Mouse (Mus musculus) cerebellum, adult 9-10 months (tissue): ENCODE measurements around the gene Gjc2.

Experiments used
- DNase-seq: peaks from one replicate; pipeline ENCODE4 v3.0.0; 2022

Gjc2 gene

DNA sequence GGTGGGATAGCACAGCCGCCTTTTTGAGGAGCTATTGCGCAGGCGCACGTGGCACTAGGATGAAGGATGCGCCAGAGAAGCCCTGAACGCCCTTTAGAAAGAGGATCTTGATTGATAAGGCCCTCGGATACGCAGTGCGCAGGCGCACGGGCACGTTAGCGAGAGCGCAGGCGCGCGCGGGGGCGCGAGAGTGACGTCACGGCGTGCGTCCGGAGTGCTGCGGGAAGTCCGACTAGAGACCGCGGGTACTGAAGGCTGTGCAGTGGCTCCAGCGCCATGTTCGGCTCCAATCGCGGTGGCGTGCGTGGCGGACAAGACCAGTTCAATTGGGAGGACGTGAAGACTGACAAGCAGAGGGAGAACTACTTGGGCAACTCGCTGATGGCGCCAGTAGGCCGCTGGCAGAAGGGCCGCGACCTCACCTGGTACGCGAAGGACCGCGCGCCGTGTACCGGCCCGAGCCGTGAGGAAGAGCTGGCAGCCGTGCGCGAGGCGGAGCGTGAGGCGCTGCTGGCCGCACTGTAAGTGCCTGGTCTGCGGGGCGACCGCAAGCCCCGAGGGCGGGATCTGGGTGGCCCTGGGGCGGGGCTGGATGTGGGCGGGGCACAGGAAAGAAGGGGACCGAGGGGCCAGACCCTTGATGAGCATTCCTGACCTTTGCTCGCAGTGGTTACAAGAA lies 25.3 kb upstream of the Gjc2 start, which contains the start of gene 2310033P09Rik:
2310033P09Rik (plus strand) TSS at position 169 of the 679 bp plus-strand sequence.
- peak; percentile 94 for DNase-seq

DNA sequence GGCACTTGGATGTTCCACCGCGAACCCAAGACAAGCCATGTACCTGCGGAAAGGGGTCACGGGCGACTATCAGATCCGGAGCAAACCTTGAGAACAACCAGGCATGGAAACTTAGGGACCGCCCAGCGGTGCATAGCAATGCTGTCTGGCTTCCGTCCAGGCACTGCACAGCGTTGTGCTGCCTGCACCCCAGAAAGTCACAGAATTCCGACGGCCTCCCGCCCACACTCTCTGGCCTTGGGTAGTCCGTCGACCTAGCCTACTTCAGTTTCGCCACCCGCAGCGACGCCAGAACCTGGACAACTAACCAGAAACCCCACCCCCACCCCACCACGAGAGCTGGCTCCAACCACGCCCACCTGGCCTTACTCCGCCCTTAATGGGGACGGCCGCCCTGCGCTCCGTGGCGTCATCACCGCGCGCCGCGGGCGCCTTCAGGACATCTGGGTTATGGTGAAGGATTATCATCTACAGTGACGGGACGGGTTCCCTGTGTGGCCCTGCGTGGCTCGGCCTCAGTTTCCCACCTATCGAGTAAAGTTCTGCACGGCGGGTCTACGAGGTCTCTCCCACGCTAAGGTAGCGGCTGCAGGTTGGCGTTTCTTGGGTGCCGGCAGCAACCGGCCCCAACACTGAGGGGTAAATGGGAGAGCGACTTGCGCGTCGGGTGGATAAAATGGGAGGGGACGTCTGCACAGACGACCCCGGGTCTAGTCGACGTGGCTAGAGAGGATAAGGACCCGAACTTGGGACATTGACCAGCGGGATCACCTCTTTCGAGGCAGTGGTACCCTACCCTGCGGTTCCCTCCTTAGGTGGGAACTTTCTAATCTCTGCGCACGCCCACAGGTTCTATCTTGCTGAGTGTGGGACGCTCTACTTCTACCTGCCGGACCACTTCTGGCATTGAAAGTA lies 19.3 kb upstream of the Gjc2 start, which contains the start of gene Mrpl55:
Mrpl55 (plus strand) TSS at position 406 of the 915 bp plus-strand sequence.
- DNase-seq, result peak; percentile 89

DNA sequence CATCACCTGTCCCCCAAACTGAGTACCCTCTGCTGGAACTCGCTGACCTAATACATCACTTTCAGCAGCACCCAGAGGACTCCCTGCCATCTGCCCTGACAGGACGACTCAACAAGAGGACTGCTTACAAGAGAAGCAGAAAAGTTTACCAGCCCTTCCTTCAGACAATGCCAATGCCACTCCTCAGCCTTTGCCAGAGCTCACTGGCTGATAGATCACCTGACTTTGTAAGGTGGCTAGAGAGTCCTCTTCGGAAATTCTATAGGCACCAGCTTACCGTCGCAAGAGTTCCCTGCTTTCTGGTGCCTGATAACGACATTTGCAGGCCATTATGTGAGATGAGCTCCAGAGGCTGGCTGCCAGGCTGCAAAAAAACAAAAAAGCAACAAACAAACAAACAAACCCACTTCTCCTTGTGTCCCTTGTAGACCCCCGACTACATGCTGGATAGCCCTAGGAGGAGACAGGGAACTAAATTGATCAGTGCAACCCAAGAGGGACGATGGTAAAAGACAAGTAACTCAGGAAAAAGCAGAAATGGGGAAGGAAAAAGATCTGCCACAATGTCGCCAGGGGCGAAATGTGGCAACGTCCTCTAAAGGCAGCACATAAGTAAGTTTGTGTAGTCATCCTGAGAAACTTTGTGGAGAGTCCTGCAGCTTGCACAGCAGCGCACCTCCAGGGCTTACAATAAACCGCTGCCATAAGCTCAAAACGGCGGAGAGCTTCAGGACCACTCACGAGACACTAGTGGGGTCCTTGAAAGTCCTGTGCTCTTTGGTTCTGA lies 18.4 kb upstream of the Gjc2 start:
- DNase-seq, result no peak

DNA sequence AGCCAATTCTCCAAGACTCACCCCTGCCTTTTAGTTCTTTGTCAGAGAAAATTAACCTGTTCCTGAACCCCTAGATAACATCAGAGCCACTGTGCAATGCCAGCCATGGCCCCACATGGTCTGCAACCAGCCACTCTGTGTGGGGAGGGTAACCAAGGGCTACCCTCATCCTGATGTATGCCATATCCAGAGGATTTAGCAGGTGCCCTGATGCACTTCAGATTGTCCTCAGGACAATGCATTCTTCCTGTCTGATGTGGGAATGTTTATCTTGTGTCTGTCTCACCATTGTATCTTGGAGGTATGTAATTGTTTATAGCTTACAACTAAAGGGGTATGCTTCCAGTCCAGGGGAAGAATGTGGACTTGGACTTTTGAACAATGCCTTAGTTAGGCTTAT lies 13.2 kb upstream of the Gjc2 start:
- peak; percentile 3 for DNase-seq

DNA sequence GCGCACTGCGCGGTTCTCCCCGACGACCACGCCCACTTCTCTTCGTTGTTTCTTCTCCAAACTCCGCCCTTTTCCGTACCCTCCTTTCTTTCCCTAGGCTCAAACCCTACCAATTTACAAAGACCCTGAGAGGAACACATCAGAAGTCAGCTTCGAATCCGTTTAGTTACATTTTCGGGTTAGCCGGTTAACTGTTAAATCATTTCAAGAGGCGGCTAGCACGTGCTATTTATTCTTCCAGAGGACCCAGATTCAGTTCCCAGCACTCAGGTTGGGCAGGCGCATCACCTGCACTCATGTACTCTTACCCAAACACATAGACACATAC lies 9.0 kb upstream of the Gjc2 start, which contains the start of gene Guk1:
Guk1 (minus strand) TSS at position 154 of the 328 bp plus-strand sequence.
- DNase-seq, result no peak

DNA sequence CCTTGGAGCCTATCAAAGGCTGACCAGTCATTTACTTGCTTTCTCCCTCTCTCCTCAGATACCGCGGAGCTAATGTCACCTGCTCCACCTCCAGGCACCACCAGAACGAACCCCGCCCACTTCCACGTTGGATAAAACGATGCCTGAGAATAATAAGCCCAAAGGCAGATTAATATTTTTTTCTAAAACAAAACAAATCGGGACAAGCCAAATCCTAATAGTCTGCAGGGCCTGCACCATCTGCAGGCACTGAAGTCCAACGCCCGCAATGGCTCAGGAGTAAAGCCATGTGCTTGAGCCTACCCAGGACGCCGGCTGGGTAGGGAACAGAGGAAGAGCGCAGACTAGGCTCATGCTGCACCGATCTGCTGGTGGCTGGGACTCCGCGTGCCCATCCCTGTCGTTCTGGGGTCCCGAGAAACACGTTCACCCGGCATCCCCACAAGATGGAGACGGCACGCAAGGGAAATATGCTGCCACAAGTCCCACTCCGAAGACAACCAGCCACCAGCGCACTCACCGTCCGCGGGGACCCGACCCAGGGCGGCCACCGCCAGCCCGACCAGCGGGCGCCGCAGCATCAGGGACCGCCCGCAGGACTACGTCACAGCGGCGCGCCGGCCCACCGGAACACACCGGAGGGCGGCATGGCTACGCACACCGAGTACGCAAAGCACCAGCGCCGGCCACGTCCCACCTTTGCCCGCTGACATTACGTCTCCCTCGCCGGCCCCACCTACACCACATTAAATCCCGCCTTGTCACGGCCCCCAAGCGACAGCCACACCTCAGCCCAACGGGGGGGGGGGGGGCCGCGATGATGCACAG lies 8.4 kb upstream of the Gjc2 start:
- DNase-seq, result peak; percentile 89

DNA sequence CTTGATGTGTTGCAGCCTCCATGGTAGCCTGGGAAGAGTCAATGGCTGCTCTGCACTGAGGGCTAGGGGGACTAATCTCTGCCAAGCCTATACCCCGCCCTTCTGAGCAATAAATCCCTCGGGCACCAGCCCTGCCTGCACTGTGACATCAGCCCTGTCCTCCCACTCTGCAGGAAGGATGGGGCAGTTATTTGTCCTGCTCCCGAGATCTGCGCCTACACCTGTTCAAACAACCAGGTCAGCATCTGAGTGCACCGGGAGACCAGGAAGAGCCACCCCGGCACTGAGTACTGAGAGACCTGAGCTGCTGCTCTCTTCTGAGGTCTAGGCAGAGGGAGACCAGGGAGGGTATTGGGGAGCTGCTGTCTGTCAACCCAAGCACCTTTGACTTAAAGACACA lies 4.7 kb upstream of the Gjc2 start:
- no peak for DNase-seq

DNA sequence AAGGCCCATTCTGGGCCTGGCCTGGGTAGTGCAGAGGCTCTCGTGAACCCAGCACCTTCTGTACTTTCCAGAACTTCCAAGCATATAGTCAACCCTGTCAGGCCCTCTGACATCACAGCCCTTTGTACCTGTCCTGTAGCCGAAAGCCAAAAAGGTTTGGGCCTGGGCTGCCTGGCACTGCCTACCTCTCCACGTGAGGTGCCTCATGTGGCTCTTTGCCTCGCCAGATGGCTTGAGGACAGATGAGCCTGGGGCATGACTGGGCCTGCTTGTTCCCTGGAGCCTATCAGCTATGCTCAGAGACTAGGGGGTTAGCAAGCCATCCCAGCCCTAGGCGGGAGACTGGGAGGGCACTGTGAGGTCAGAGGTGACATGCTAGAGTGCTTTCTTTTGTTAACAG lies 2.5 kb upstream of the Gjc2 start:
- DNase-seq, result no peak

DNA sequence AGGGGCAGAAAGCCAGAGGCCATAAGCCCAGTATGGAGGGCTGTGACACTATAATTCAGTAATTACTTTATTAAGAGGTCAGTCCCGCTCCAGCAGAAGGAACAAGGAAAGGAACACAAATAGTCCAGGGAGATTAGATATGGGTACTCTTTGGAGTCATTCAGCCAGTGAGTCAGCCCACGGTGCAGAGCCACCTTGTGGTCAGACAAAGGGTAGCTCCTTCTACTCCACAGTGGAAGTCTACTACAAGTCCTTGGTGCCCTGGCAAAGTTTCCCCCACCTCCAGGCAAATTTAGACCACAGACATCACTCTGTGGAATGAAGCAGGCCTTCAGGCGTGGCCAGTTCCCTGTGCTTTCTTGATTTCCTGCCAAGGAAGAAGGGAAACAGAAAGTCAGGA lies 808 bp upstream of the Gjc2 start:
- DNase-seq, result peak; percentile 57

DNA sequence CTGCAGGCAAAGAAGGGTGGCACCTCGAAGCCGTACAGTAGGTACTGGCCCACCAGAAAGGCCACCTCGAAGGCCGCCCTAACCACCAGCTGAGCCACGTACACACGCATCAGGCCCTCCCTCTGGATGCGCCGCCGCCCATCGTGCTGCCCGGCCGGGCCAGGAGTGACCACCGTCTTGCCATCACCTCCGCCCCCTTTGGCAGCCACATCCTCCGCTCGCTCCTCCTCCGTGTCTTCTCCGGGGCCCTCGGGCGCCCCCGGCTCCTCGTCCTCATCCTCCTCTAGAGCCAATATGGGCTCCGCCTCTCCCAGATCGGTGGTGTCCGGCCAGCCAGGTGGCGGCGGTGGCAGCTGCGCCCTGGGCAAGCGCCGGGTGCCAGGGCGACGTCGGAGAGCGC lies 6.1 kb downstream of the Gjc2 start:
- no peak for DNase-seq

DNA sequence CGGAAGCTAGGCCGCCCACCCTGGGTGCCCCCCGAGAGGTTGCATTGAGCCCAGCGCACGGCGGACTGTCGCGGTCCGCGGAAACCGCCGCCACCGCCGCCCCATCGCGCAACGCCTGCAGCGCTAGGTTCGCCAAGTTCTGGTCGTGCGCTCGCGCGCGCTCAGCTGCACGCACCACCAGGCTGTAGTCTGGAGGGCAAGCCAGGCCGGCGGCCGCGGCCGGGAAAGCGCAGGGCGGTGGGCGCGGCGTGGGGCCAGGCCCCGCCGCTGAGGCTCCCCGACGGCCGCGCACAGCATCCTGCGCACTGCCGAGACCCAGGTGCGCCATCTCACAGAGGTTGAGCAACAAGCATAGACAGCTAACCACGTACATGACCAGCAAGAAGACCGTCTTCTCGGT lies 6.5 kb downstream of the Gjc2 start:
- DNase-seq, result no peak

DNA sequence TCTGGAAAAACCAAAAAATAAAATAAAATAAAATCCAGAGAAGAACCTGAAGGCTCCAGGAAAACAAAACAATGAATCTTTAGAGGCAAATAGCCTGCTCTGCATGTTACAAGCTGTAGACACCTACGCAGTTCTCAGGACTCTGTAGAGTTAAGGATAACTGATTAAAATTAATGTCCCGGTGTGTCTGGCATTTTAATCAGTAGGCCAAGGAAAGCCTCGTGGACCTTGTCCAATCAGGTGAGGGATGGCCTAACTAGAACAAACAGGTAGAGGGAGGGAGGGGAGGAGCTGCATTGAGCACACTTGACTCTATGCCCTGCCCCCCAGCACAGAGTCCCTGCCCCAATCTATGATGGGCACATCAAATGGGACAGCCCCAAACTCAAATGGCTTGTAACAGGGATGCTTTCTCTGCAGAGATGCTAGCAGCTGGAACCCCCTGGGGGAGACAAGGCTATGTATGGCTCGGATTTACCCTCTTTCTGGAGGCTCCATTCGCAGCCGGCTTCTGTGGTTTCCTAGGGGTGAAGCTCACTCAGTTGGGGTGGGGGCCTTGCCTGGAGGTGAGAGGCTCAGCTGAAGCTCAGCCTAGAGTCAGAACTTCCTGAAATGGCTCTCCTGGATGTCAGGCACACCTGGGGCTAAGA lies 8.7 kb downstream of the Gjc2 start:
- DNase-seq, result no peak

DNA sequence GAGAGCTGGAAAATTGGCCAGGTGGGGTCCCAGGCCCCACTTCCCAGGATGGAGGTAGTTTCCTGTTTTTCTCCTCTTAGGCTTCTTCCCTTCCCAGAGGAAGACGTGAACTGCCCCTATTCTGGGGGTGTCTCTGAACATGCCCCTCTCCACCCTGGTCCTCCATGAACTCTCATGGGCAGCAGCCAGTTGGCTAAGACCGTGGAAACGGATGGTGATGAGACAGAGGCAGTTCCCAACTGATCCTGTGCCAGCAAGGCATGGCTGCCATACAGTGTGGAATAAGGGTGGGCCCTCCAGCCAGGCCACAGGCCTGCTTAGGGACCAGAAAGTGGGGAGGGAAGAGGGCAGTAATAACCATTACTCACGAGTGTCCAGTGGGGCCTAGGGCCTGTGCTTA lies 12.5 kb downstream of the Gjc2 start:
- DNase-seq, result no peak

DNA sequence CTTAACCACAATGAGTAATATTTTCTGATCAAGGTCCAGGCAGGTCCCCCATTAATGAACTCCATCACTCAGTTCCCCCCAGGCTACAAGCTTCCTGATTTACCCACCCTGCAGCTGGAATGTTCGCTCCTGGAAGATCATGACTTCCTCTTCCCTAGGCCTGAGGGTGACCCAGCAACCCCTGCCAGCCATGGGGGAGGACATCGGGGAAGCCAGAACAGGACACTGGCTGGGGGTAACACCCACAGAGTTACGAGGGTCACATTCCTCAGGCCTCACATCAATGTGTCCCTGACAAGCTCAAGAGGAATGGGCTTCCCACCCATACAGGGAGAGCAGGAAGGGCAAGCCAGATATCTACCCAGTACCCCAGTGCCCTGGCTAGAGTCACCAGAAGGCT lies 13.2 kb downstream of the Gjc2 start:
- DNase-seq, result no peak

DNA sequence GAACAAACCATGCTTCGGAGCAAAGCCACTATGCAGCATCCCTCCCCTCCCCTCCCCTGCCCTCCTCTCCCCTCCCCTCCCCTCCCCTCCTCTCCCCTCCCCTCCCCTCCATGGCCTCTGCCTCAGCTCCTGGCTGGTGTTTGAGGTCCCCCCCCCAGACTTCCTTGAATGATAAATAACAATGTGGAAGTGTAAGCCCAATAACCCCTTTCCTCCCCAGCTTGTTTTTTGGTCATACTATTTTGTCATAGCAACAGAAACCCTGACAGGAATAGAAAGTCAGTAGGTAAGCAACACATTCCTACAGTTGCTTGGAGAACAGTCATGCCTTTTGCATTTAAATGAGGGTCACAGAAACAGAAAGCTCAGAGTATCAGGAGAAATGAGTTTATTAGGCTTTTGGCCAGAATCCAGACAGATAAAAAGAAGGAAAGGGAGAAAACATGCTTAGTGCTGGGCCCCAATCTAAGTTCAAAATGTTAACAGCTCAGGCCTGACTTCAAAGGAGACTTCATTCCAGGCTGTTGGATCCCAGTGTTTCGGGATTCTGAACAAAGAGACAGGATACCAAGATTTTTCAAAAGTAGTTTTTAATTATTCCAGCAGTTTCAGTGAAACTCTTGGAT lies 17.3 kb downstream of the Gjc2 start:
- no peak for DNase-seq

DNA sequence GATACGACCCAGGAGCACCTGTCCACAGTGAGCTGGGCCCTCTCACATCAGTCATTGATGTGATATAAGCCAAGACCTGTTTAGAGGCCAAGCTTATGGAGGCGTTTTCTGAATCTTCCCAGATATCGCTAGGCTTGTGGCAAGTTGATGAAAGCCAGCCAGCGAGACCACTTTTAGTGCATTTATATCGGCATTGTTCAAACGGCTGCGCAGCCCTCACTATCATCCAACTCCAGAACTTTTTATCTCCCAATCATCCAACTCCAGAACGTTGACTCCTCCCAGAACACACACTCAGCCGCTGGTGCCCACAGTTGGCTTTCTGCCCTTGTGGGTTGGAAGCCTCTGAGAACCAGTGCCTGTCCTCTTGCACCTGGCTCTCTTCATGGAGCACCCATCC lies 18.6 kb downstream of the Gjc2 start:
- DNase-seq, result no peak

DNA sequence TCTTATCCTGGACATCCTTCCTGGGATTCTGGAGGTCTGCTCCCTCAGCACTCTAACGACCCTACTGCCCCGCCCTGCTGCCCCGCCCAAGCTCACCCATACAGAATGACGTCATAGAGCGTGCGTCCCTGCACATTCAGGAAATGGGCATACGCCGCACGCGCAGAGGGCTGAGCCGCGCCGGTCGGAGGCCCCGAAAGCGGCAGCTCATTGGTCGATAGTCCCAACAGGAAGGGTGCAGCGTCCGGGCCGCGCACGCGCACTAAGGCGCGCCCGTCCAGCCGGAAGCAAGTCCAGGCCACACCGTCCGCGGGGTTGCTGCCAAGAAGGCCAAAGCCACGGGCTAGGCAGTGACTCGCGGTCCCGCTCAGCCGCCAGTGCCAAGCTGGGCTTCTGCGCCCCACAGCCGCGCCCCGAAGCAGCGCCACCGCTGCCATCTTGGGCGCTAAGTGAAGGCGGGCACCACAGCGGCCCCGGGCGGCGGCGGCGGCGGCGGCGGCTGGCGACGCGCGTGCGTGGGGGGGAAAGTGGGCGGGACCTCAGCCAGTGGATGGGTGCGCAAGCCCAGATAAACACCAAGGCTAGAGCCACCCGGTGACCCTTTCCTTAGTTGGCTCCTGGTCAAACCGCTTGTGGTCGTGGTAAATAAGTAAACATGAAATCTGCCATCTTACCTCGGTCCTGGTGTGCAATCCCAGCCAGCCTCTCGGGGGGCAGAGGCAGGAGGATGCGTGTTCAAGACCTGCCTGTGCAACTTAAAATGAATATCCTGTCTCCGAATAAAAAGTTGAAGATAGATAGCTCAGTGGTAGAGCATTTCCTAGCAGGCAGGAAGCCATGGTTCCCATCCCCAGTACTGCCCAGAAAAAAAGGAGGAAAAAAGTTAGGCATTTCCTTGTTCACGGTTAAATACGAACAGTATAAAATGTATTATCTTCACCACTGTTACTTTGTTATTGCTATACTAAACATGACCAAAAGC lies 19.5 kb downstream of the Gjc2 start, which contains the start of gene Iba57:
Iba57 (minus strand) TSS at position 485 of the 982 bp plus-strand sequence.
- DNase-seq, result peak; percentile 99

DNA sequence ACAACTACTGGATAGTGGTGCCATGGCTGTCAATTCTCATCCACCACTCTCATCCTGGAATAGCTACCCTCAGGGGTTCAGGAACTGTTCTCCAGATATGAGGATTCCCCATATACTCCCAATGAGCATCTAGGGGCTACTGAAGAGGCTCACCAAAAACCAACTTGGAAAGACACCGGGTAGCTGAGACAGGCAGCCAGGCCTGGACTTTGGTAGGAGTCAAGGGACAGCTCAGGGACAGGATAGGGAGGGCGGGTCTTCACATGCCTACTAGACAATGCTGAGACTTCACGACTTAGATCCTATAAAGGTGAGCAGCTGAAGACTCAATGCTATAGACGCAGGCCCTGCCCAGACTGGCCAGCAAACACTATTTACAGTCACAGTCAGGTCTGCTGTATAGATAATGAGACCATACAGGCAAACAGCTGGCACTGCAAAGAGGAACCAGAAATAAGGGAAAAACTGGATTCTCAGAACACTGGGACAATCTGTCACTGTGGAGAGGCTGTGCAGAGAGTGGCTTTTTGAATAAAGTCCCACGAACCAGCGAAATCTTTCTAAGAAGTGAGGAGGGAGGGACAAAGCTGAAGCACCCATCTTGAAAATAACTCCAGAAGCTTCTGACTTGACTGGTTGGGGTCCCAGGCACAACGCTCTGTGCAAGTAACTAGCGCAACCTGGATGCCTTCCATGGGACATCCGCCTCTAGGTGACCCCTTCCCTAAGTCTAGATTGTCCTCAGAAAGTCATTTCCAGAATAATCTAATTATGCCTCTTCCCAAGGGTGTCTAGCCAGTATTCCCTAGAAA lies 20.4 kb downstream of the Gjc2 start:
- peak; percentile 41 for DNase-seq

DNA sequence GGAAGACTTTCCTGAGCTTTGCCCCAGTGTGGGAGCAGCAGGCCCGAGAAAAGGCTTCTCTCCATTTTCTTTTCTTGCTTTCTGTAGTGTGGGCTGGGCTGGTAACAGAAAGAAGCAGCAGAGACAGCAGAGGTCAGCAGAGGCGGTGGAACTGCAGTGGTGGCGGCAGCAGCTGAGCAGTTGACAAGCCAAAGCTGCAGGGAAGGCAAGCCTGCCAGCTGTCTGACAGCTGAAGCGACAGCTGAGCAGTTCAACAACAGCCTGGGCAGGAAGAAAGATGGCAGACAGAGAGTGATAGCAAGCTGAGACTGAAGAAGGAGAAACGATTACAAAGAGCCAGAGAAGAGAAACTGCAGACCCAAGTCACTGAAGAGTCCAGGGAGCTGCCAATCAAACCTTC lies 21.6 kb downstream of the Gjc2 start:
- DNase-seq, result no peak
